Mouse (Mus musculus) cerebellum, adult 2 months (tissue): ENCODE results near the gene Acta1.

Source experiments
- CTCF ChIP-seq: fragments of 200-500 bp; IDR thresholded peaks from 2 replicates; pipeline ENCODE4 v1.5.1; 2011; ENCODE audit warnings: low read depth, mild to moderate bottlenecking, control low read depth, low read length, moderate library complexity, borderline replicate concordance; ENCODE audit not compliant: insufficient read depth
- POLR2A ChIP-seq: fragments of 200-500 bp; IDR thresholded peaks from 2 replicates; pipeline ENCODE4 v1.6.1; 2011; ENCODE audit warnings: low read length, control low read depth, borderline replicate concordance; ENCODE audit not compliant: insufficient read depth

GRCm38 (mm10) chr8:123894502-123895097 is at the start of gene Acta1:
- TF ChIP-seq CTCF (no peak), POLR2A (no peak)
